Mouse (Mus musculus) T-cell, adult 66 days (primary cell): Measurements from ENCODE around the gene Ndufs4. TPM values are rescaled to one million over a fixed set of nuclear protein-coding genes. Genes with fewer than 3 reads are reported as not detected.

Source experiments
- total RNA-seq, 2 experiments: library from RNA; stranded (reverse); gene quantifications; 3 replicates in 1 of 2; 4 replicates in 1 of 2; pipeline ENCODE4 v1.2.4; 2023

Ndufs4 gene
- 10 to 100 TPM; 71.3 to 84.8 TPM for total RNA-seq

DNA sequence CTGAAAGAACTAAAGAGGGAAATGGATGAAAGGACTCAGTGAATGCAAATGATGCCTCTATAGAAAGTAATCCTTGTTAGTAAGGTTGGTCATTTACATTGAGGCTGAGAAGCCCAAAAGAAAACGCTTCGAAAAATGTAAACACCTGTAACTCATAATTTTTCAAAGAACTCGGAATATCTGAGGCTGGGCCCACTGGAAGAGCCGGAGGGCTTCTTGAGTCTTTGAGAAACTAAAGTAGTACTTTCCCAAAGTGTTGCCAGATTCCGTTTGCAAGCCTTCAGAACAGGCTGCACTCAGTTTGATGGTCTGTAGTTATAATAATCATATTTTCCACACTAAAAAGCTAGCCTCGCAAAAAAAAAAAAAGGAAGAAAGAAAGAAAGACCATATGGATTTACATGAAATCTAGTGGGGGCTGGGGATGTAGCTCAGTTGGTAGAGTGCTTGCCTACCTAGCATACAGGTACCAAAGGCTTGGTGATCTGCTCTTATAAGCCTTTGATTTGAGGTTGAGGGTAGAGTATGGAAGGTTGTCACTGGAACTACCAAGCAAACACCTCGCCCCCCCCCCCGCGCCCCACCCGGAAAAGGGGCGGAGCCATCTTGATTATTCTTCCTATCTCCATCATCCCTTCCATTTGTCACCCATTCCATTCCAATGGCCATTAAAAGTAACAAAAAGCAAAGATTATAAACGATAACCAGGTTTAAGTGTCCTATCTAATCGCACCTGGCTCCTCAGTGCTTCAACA is at the start of gene Ndufs4:
Gene Ndufs4 (minus strand): TSS at position 48 of the 755 bp plus-strand sequence.

Other genes with a start within 250 kb of the Ndufs4 start
- gene Fst, start 70.7 kb upstream of the Ndufs4 start, total RNA-seq = not detected